Mouse (Mus musculus): ENCODE measurements at regions not wholly inside any gene's neighbourhood (a gene's known extent, or its start where the extent isn't known, plus 50 kb on each side); places are given as distances from the start of the nearest gene placed in this dataset.

DNA sequence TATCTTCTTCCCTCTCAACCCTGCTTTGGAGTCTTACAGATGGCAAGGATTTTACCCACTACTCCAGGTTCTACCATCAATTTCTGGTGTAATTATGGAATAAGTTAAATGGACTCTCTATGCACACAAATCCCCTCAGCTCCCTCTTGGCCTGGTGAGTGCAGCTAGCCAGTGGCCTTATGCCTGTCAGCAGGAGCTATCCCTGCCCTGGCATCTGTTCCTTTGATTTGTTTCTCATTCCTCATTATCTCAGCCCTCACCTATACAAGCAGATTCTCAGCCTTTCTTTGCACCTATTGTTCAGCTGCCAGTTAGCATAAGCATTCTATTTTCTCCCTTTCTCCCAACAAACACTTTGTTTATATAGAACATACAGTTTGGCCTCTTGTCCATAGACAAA, 150.3 kb downstream of the Rnf152 start:
- Histone ChIP-seq H3K4me2 (ENCODE audit: low read depth, severe bottlenecking) (no peak overlapping the region), H3K4me1 (ENCODE audit: control insufficient read depth, insufficient read depth, low read length) (no peaks in the 10 kb centered on the region), H3K27ac (replicated peaks; ENCODE audit: low read depth, low read length) (no peak overlapping the region), H3K9me3 (ENCODE audit: control insufficient read depth, low read length) (no peaks in the 10 kb centered on the region), H3K27me3 (ENCODE audit: control insufficient read depth, insufficient read depth, low read length) (no peaks in the 10 kb centered on the region), H3K9ac (ENCODE audit: low read length) (no peak overlapping the region), H3K36me3 (ENCODE audit: control insufficient read depth, insufficient read depth, low read length) (no peaks in the 10 kb centered on the region), H3K4me3 (ENCODE audit: low read depth, low read length) (no peak overlapping the region)
- no peak for ATAC-seq (ENCODE audit: insufficient number of reproducible peaks, low FRiP score, low TSS enrichment, low read depth)
- DNase-seq (ENCODE audit: low spot score), result no peak

GRCm38 (mm10) chr1:105199305-105199704, 157.2 kb downstream of the Rnf152 start:
- Histone ChIP-seq H3K27me3 (ENCODE audit: control insufficient read depth, insufficient read depth, low read length) (no peaks in the 10 kb centered on the region), H3K9ac (ENCODE audit: low read length) (no peak overlapping the region), H3K4me3 (ENCODE audit: low read depth, low read length) (no peak overlapping the region), H3K9me3 (ENCODE audit: control insufficient read depth, low read length) (no peaks in the 10 kb centered on the region), H3K36me3 (ENCODE audit: control insufficient read depth, insufficient read depth, low read length) (no peaks in the 10 kb centered on the region), H3K4me1 (ENCODE audit: control insufficient read depth, insufficient read depth, low read length) (no peaks in the 10 kb centered on the region), H3K4me2 (ENCODE audit: low read depth, severe bottlenecking) (no peak overlapping the region), H3K27ac (replicated peaks; ENCODE audit: low read depth, low read length) (no peak overlapping the region)
- WGBS, result 87% methylated on average over 3 of the region's 3 CpGs
- no peak for ATAC-seq (ENCODE audit: insufficient number of reproducible peaks, low FRiP score, low TSS enrichment, low read depth)
- no peak for DNase-seq (ENCODE audit: low spot score)

DNA sequence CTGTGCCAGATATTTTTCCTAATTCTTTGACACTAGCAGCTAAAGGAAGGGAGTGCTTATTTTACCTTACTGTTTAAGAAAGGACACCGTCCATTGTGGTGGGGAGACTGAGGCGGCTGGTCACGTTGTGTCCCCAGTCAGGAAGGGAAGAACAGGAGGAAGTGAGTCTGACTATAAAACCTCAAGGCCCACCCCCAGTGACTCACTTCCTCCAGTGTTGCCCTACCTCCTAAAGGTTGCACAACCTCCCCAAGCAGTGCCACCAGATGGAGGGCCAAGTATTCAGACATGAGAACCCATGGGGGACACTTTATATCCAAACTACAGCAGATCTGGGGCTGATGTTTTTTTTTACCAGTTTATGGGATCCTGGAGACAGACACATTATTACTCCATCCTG, 165.4 kb downstream of the Rnf152 start:
- Histone ChIP-seq H3K9ac (ENCODE audit: low read length) (no peak overlapping the region), H3K27ac (replicated peaks; ENCODE audit: low read depth, low read length) (no peak overlapping the region), H3K4me2 (ENCODE audit: low read depth, severe bottlenecking) (no peak overlapping the region), H3K9me3 (ENCODE audit: control insufficient read depth, low read length) (no peaks in the 10 kb centered on the region), H3K4me3 (ENCODE audit: low read depth, low read length) (no peak overlapping the region), H3K27me3 (ENCODE audit: control insufficient read depth, insufficient read depth, low read length) (no peaks in the 10 kb centered on the region), H3K36me3 (ENCODE audit: control insufficient read depth, insufficient read depth, low read length) (no peaks in the 10 kb centered on the region), H3K4me1 (ENCODE audit: control insufficient read depth, insufficient read depth, low read length) (no peaks in the 10 kb centered on the region)
- DNase-seq (ENCODE audit: low spot score) (no peak), ATAC-seq (ENCODE audit: insufficient number of reproducible peaks, low FRiP score, low TSS enrichment, low read depth) (no peak)
- WGBS, result 90% methylated on average over 3 of the region's 3 CpGs

DNA sequence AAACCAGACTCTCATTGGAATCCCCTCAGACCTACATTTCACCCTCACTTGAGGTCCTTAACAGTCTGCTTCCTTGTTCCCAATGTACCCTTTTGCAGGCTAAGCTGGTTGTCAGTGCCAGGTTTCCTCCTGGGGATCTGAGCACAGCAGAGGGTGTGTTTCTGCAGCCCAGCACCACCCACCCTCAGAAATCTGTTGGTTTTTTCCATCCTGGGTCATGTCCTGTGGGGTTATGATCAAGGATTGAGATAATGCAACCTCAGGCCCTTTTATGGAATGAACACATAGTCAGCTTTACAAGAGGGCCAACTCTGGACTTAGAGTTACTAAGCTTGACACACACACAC, 167.6 kb downstream of the Rnf152 start:
- DNase-seq (ENCODE audit: low spot score) (no peak), ATAC-seq (ENCODE audit: insufficient number of reproducible peaks, low FRiP score, low TSS enrichment, low read depth) (no peak)
- Histone ChIP-seq H3K36me3 (ENCODE audit: control insufficient read depth, insufficient read depth, low read length) (no peaks in the 10 kb centered on the region), H3K4me1 (ENCODE audit: control insufficient read depth, insufficient read depth, low read length) (no peaks in the 10 kb centered on the region), H3K9me3 (ENCODE audit: control insufficient read depth, low read length) (no peaks in the 10 kb centered on the region), H3K4me3 (ENCODE audit: low read depth, low read length) (no peak overlapping the region), H3K27ac (replicated peaks; ENCODE audit: low read depth, low read length) (no peak overlapping the region), H3K27me3 (ENCODE audit: control insufficient read depth, insufficient read depth, low read length) (no peaks in the 10 kb centered on the region), H3K4me2 (ENCODE audit: low read depth, severe bottlenecking) (no peak overlapping the region), H3K9ac (ENCODE audit: low read length) (no peak overlapping the region)

- H3K9ac ChIP-seq (ENCODE audit: low read length), result no peak overlapping the region
- ATAC-seq (ENCODE audit: insufficient number of reproducible peaks, low FRiP score, low TSS enrichment, low read depth) (no peak), DNase-seq (ENCODE audit: low spot score) (no peak)
- H3K4me3 ChIP-seq (ENCODE audit: low read depth, low read length), result no peak overlapping the region
- H3K27me3 ChIP-seq (ENCODE audit: control insufficient read depth, insufficient read depth, low read length), result no peaks in the 10 kb centered on the region
- WGBS, result 77% methylated on average over 3 of the region's 3 CpGs
- H3K4me1 ChIP-seq (ENCODE audit: control insufficient read depth, insufficient read depth, low read length), result no peaks in the 10 kb centered on the region
- no peaks in the 10 kb centered on the region for H3K36me3 ChIP-seq (ENCODE audit: control insufficient read depth, insufficient read depth, low read length)
- no peak overlapping the region for H3K4me2 ChIP-seq (ENCODE audit: low read depth, severe bottlenecking)
- H3K9me3 ChIP-seq (ENCODE audit: control insufficient read depth, low read length), result no peaks in the 10 kb centered on the region
- no peak overlapping the region for H3K27ac ChIP-seq (replicated peaks; ENCODE audit: low read depth, low read length)
These were observed 168.1 kb downstream of the Rnf152 start for GRCm38 (mm10) chr1:105188210-105188919.

DNA sequence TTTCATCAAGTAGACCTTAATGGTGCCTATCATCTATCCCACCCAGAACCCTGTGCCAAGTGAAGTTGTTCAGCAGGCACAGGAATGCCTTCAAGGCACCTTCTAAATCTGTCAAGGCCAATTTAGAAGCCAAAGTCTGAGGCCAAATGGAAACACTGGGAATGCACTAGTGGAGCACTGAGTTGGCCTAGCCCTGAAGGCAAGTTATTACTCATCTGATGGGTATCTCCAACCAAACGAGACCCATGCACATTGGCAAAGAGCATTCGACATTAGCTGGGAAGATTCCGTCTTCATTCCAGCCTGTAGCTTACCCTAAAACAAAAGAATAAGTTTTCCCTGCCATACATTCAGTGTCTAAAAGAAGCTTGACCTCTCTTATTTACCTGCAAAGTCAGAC, 172.0 kb downstream of the Rnf152 start:
- H3K9ac ChIP-seq (ENCODE audit: low read length), result no peak overlapping the region
- peaks cover 1% of the 10 kb centered on the region for H3K4me1 ChIP-seq (ENCODE audit: control insufficient read depth, insufficient read depth, low read length)
- no peaks in the 10 kb centered on the region for H3K36me3 ChIP-seq (ENCODE audit: control insufficient read depth, insufficient read depth, low read length)
- H3K4me2 ChIP-seq (ENCODE audit: low read depth, severe bottlenecking), result no peak overlapping the region
- H3K9me3 ChIP-seq (ENCODE audit: control insufficient read depth, low read length), result no peaks in the 10 kb centered on the region
- 89% methylated on average over 3 of the region's 3 CpGs for WGBS
- DNase-seq (ENCODE audit: low spot score) (no peak), ATAC-seq (ENCODE audit: insufficient number of reproducible peaks, low FRiP score, low TSS enrichment, low read depth) (no peak)
- H3K4me3 ChIP-seq (ENCODE audit: low read depth, low read length), result no peak overlapping the region
- no peaks in the 10 kb centered on the region for H3K27me3 ChIP-seq (ENCODE audit: control insufficient read depth, insufficient read depth, low read length)
- no peak overlapping the region for H3K27ac ChIP-seq (replicated peaks; ENCODE audit: low read depth, low read length)

DNA sequence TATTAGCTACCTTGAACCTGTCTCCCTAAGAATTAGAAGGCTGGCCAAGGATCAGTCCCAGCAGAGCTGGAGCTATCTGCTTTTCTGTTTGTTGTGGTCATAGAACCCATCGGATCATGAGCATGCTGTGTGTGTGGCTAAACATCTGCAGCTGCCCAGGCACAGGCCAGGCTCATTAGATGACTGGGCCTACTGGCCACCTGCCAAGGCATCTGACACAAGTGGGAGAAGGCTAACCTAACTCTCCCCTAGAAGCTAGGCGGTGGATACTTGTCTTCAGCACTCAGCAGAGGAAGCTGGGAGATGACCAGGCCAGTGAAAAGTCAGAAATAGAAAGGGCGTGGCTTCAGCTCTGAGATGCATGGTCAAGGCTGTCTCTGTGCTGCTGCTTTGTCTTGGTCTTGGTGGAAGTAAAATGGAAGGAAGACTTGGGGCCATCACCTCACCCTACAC, 177.1 kb downstream of the Rnf152 start:
- WGBS, result 43% methylated on average over 3 of the region's 3 CpGs
- DNase-seq (ENCODE audit: low spot score), result peak; percentile 60

GRCm38 (mm10) chr1:105178773-105179172, 177.7 kb downstream of the Rnf152 start:
- no peak overlapping the region for H3K27ac ChIP-seq (replicated peaks; ENCODE audit: low read depth, low read length)
- ATAC-seq (ENCODE audit: insufficient number of reproducible peaks, low FRiP score, low TSS enrichment, low read depth) (no peak), DNase-seq (ENCODE audit: low spot score) (no peak)
- H3K4me1 ChIP-seq (ENCODE audit: control insufficient read depth, insufficient read depth, low read length), result peaks cover 7% of the 10 kb centered on the region
- H3K9me3 ChIP-seq (ENCODE audit: control insufficient read depth, low read length), result no peaks in the 10 kb centered on the region
- H3K4me2 ChIP-seq (ENCODE audit: low read depth, severe bottlenecking), result no peak overlapping the region
- no peak overlapping the region for H3K4me3 ChIP-seq (ENCODE audit: low read depth, low read length)
- no peaks in the 10 kb centered on the region for H3K27me3 ChIP-seq (ENCODE audit: control insufficient read depth, insufficient read depth, low read length)
- no peak overlapping the region for H3K9ac ChIP-seq (ENCODE audit: low read length)
- WGBS, result 39% methylated on average over 6 of the region's 6 CpGs
- no peaks in the 10 kb centered on the region for H3K36me3 ChIP-seq (ENCODE audit: control insufficient read depth, insufficient read depth, low read length)

More for the DNA sequence above, 177.1 kb downstream of the Rnf152 start:
- H3K36me3 ChIP-seq (ENCODE audit: control insufficient read depth, insufficient read depth, low read length), result no peaks in the 10 kb centered on the region
- H3K9ac ChIP-seq (ENCODE audit: low read length), result no peak overlapping the region
- H3K4me2 ChIP-seq (ENCODE audit: low read depth, severe bottlenecking), result no peak overlapping the region
- no peak overlapping the region for H3K4me3 ChIP-seq (ENCODE audit: low read depth, low read length)
- H3K4me1 ChIP-seq (ENCODE audit: control insufficient read depth, insufficient read depth, low read length), result peaks cover 7% of the 10 kb centered on the region
- no peak overlapping the region for H3K27ac ChIP-seq (replicated peaks; ENCODE audit: low read depth, low read length)
- no peaks in the 10 kb centered on the region for H3K9me3 ChIP-seq (ENCODE audit: control insufficient read depth, low read length)
- ATAC-seq (ENCODE audit: insufficient number of reproducible peaks, low FRiP score, low TSS enrichment, low read depth), result peak; percentile 51; the same call in 1 of the 2 replicates
- no peaks in the 10 kb centered on the region for H3K27me3 ChIP-seq (ENCODE audit: control insufficient read depth, insufficient read depth, low read length)

DNA sequence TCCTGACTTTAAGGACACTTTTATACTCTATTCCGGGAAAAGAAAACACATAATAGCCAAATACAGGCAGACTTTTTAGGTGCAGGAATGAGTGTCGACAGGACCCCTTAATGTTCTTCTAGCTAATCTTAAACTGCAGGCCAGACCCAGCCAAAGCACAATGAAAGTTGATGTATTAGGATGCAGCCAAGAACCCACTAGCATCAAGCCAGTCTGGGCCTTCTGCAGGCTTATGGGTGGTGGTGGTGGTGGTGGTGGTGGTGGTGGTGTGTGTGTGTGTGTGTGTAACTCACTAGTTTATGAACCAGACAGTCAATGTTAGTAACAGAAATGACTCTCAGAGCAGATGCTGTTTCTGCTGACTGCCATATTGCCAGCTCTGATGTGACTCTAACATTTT, 178.6 kb downstream of the Rnf152 start:
- Histone ChIP-seq H3K9me3 (ENCODE audit: control insufficient read depth, low read length) (no peaks in the 10 kb centered on the region), H3K4me1 (ENCODE audit: control insufficient read depth, insufficient read depth, low read length) (peaks cover 7% of the 10 kb centered on the region), H3K27me3 (ENCODE audit: control insufficient read depth, insufficient read depth, low read length) (no peaks in the 10 kb centered on the region), H3K9ac (ENCODE audit: low read length) (no peak overlapping the region), H3K27ac (replicated peaks; ENCODE audit: low read depth, low read length) (no peak overlapping the region), H3K4me3 (ENCODE audit: low read depth, low read length) (no peak overlapping the region), H3K4me2 (ENCODE audit: low read depth, severe bottlenecking) (no peak overlapping the region), H3K36me3 (ENCODE audit: control insufficient read depth, insufficient read depth, low read length) (no peaks in the 10 kb centered on the region)
- 56% methylated on average over 2 of the region's 2 CpGs for WGBS
- ATAC-seq (ENCODE audit: insufficient number of reproducible peaks, low FRiP score, low TSS enrichment, low read depth) (peak; percentile 51; the same call in 1 of the 2 replicates), DNase-seq (ENCODE audit: low spot score) (peak; percentile 38)
